Mouse (Mus musculus) layer of hippocampus, postnatal 25 days (tissue): ENCODE results near the gene Vsir. TPM values are rescaled to one million over a fixed set of nuclear protein-coding genes. Genes with fewer than 3 reads are reported as not detected.

Experiments
- DNase-seq, 2 experiments: peaks; one replicate each; pipeline ENCODE4 v3.0.0; 2022; ENCODE audit warnings: mixed read lengths in 2 of 2, low spot score in 1 of 2; ENCODE audit errors: extremely low spot score in 1 of 2
- total RNA-seq, 2 experiments: library from RNA; stranded (reverse); gene quantifications; 2 replicates each; pipeline ENCODE4 v1.2.3; 2021

The Vsir gene
- total RNA-seq, 2 experiments from 2014 or later = 25.2 to 25.9 TPM

DNA sequence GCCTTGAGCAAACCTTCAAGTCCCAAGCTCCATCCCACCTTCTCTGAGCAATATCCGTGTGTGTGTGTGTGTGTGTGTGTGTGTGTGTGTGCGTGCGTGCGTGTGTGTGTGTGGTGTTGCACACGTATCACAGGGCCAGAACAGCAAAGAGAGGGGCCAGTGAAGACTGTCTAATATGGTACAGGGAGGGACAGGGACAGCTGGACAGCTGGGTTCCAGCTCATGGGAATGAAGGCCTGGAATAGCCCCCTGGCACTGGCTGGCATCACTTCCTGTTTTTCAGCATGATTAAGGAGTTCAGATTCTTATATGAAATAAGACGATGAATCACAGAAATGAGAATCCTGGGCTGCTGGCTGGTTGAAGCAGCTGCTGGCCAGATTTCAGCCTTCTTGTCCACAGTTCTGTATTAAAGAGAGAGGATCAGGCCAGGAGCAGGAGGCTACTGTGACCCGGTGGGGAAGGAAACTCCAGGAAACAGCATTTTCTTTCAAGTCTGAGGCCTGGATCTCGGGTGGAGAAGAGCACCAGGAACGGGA, 32.8 kb downstream of the Vsir start:
- DNase-seq = no peak

DNA sequence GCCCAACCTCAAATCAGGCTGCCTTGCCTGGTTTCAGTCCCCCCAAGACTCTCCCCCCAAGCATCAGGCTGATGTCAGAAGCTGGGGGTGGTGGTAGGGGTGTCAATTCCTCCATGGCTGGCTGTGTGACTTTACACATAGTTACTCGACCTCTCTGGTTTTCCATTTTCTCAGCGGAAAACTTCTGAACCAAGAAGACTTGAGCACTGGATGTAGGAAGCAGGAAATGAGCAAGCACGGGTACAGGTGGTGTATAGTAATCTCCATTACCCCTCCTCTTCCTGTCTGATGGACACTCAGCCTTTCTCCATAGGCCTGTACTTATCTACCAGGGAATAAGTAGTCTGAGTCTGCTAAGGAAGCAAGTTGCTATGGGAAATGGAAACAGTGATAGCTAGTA, 33.6 kb downstream of the Vsir start:
- DNase-seq = no peak

DNA sequence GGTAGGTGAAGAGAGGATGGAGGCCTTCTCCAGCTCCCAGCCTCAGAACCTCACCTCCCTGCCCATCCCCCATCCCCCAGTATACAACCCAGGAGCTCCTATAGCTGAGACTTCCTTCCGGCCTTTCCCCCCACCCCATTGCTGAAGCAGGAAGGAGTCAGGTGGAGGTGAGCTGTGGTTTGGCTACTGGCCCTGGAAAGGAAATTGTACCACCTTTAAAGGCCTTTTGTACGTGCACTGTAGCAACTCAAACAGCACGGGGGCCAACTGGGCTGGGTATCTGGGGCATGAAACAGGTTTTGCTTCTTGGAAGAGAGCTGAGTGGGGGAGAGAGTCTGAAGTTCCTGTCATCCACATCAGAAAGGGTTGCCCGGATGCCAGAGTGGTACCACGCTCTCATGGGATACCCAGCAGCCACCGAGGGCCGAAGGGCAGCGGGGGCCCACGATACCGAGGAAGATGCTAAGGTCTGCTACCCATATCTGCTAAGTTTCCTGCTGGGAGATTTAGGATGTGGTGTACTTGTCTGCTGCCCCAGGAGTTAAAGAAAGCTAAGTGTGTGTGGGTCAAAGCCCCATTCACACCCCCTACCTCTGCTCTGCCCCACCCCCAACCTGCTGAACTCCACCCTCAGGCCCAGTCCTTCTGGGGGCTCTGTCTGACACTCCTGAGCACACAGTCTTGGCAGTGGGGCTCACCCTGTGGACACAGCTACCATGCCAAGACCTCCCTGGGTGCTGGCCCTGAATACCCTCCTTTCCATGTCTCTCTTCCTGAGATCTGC, 34.7 kb downstream of the Vsir start:
- no peak for DNase-seq

DNA sequence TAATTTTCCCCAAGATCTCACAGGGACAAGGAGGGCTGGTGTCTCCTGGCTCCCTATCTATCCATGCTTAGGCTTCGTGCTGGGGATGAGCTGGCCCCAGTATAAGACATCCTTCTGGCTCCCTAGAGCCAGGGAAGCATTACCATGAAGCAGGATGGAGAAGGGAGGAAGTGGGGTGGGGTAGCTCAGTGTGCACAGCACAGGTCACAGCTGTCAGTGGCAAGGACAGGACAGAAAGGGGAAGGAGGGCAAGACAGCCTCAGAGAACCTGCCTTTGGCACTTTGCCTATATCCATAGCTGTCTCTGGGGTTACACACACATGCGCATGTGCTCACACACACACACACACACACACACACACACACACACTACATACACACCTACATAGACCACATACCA, 41.7 kb downstream of the Vsir start:
- DNase-seq = no peak

DNA sequence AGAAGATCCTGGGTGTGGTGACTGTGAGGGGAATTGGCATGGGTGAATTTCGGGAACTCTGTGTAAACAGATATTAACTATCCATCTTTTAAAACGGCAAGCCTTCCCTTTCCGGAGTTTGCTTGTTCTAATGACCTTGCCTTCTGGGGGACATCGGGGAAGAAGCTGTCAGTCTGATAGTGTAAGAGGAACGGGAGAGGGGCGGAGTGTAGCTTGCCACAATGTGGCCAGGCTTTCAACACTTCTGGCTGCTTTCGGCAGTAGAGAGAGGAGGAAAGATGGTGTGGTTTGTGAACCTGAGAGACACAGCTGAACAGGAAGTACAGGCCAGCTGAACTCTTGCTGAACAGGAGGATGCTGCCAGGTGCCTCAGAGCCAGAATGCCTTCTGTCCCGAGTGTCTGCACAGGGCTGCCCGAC, 42.8 kb downstream of the Vsir start:
- DNase-seq = no peak

DNA sequence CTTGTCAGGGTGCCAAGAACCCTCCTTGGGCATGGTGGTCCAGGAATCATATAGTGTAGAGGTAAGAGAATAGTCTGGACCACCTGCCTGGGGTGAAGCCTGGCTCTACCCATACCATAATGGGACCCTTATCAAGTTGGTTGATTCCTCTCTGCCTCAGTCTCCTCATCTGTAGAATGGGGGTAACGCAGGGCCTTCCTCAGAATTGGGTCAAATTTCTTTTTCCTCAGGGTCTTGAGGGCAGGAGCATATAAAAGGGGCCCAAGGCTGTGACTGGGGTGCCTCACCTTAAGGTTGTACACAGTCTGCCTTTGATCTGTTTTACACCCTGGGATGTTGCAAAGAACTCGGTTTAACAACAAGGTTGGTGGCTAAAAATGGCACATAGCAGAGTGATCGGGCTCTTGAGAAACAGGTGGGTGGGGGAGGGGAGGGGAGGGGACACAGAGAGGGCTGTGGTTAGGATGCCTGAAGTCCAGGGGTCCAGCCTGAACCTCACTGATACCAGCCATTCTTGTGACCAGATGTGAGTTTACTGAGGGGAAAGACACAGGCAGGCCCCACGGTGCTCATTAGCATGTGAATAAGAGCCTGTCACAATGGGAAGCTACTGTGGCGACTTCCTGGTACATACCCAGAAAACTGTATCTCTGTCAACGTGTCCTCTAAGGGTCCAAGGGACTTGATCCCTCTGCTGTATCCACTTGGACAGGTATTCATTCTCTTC, 43.7 kb downstream of the Vsir start:
- DNase-seq = no peak

DNA sequence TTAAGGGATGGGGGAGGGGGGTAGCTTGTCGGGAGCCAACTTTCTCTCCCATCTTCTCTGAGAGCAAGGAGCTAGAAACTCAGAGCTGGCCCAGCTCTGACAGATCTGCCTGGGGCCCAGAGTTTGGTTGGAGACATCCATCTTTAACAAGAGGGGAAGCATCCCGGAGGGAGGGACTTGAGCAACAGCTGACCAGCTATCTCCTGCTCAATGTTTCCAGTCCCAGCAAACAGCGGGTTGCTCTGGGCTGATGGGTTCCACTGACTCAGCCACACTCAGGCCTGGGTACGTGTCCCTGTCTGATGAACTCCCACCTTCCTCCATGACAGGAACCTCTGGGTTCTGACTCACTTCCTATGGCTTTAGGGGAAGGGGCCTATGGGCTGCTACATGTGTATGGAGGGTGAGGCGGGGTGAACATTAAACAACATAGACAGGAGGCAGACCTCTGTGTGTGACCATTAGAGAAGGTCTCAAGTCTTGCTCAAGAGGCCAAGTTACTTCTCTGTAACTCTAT, 44.3 kb downstream of the Vsir start:
- DNase-seq = no peak

DNA sequence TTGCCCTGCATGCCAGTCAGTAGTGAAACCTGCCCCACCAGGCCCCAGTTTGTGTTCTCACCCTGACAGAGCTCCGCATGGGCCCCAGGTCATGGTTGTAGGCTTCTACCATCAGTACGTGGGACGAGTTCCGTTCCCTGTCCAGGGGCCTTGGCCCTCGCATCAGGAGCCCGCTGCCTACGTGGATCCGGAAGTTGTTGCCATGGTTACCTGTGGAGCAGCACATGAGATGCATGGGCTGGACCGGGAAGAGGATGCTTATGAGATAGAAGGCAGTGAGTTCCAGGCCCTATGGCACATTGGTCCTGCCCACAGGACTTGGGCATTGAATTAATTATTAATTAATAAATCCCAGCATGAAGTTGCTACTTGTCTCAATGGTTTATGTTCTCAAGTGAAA, 45.0 kb downstream of the Vsir start:
- no peak for DNase-seq

DNA sequence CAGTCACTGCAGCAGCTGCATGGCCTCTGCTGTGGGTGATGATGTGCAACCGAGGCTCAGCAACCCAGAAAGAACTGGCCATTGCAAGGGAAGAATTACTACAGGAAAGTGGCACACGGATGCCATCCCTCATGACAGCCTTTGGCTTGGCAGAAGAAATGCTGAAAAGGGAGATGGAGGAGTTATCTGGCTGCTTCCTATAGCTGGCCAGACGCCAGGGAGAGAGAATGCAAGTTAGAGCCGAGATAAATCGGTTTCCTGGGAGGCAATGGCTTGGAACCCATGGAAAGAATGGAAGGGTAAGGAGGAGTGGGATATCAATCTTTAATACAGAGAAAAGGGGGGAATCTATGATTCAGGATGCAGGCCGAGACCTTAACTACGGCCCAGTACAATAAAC, 48.3 kb downstream of the Vsir start:
- DNase-seq = no peak

DNA sequence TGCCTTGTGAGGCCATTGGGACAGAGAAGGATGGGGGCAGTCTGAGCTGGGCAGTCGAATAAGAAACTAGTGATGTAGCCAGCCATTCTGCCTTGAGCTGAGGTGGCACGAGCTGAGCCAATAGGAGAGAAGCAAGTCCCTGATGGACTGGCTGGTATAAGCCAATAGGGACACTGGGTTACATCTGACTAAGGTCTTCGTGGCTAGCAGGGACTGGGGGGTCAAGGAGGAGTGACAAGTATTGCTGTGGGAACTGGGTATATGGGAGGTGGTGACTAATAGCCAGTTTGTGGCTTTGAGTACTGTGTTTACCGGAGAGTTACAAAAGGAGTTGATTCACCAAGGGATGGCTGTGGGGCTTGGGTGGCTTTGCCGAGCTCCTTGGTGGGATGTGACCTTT, 49.0 kb downstream of the Vsir start:
- no peak for DNase-seq

DNA sequence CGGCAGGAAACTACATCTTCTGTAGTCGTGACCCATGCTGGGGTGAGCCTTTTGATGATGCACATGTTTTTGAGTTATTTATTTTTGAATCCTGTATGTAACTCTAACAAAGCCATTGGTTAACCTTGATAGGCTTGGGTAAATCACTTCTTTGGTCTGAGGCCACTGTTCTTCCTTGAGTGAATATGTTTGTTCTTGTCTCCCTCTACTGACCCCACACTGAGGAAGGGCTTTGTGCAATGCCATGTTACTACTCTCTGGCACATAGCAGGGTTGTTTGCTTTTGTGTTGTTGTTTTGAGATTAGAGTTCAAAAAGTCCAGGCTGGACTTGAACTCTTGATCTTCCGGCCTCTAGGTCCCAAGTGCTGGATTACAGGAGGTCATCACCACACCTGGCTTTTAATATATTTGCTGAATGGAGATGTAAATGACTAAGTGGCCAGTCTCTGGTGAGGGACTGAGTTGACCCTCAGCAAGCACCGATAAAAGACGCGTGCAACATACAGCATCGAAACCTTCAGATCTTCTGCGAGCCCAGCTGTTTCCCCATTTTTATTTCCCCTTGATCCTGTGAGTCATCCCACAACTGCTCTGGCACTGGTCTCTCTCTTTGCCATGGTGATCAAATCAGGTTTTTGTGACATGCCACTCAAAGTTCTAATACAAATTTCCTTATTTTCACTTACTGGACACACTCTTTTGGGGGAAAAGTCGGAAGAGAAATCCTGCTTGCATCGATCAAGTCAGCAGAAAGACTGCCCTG, 51.6 kb downstream of the Vsir start:
- no peak for DNase-seq

DNA sequence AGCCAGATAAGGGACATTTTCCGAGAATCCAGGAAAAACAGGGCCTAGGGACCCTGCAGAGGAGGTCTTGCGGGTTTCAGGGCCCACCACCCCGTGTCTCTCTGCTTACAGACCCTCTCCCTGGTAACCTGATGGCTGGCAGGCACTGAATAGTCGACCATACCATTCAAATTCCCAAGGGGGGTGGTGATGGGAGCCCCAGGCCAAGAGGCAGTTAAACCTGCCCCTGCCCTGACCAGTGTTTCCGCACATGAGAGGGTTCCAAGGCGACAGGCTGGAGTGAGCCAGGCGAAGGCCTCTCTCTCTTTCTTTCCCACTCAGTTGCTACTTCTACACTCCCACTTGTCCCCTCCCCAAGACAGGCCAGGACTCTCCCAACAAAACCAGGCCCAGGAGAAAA, 52.8 kb downstream of the Vsir start, which contains the start of gene Gm17455:
TSS of gene Gm17455 (plus strand) at position 278 of the 400 bp plus-strand sequence.
- DNase-seq = no peak

DNA sequence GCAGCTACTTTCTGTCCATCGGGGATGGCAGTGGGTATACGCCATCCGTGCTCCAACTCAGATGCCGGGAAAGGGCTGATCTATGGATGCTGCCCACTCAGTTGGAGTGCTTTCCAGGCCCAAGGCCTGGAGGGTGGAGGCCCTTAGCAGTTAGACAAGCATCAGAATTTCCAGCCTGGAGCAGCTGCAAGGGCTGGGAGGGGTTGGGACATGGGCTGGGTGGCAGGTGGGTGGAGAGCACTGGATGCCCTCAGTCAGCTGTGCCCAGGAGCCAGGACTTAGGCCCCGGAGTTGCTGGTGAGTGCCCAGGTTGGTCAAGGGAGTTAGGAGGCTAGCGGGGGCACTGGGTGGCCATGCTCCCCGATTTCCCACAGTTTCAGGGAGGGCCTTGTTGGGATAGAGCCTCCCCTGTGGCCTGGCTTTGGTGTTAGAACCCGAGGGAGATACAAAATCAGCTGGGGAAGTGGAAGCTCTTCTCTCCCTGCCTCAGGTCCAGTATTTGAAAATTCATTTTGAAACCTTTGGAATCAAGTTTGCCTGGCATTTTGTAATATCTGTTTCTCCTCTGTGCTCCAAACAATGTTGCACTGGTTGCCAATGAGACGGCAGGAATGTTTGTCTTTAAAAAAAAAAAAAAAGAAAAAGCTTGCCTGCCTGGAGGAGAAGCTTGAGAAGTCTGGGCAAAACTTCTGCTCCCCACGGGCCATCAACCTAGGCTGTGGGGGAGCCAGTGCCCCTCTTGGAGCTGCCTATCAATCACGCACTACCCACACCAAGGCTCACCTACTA, 54.0 kb downstream of the Vsir start:
- no peak for DNase-seq

DNA sequence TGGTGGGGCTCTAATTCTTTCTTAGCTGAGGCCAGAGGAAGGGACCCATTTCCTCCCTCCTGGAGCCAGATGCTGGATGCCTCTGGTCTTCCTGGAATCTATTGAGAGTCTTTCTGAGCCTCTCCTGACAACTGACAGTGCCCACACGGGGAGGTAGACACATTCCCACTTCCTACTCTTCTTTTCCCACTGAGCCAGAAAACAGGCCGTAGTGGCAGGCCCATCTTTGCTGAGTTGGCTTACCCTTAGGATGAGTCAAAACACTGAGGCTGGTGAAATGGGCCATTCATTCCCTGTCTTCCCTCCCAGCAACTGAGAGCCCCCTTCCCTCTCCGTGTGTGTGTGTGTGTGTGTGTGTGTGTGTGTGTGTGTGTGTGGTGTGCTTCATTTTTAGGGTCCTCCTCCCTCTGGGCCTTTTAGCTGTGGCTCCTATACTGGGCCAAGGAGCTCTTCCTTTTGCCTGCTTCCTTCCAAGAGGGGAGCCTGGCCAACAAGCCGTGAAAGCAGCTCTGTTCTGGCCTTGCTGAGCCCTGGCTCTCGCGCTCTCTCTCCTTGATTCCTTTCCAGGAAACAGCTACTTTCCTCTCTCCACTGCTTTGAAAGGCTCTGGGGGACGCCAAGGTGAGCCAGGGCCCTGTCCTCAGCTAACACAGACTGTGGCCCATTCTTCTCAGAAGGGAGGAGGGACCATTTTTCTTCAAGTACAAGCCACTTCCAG, 59.0 kb downstream of the Vsir start:
- DNase-seq = peak in 1 of 2 experiments; percentile 22

DNA sequence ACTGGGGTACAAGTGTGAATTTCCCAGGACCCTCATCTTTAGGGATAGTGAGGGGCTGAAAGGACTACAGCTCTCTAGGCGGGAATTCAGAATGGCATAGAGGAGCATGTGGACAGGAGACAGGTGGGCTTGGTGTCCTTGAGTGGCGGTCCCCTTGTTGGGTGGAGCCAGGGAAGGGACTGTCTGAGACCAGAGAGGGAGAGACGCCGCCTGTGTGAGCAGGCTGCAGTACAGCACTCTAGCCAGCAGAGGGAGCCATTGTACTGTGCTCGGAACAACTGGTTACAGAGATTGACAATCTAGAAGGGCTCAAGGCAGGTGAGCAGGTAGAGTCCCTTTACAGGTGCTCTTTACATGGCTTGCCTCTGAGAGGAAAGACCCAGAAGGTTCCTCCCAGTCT, 61.2 kb downstream of the Vsir start:
- DNase-seq = peak; percentile 67 to 76

DNA sequence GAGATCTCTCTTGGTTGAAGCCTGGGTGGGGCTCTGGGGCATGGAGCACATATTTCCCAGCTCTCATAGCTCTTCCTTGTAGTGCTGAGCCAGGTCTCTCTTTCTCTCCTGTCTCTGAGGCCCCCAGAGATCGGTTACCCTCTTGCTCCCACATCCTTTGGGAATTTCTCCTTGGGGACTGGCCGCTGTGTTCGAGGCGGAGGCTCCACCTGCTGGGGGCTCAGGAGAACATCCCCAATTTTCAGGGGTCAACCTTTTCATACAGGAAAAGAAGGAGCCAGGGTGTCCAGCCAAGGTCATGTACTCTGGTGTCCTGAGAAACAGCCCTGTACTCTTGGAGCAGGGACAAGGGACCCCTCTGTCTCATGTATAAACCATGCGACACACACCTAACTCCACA, 65.1 kb downstream of the Vsir start:
- no peak for DNase-seq

DNA sequence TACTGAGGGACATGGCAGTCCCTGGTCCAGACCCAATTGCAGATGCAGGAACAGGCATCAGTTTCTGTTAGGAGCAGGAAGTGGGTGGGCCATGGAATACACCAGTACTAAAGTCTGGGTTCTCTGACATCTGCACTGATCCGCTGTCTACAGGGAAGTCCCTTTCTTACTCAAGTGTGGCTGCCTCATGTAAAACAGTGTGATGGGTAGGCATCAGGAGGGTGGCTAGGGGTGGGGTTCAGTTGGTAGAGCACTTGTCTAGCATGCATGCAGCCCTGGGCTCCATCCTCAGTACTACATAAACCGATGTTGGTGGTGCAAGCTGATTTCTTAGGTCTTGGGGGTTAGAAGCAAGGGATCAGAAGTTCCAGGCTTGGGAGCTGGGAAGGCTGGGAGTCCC, 67.1 kb downstream of the Vsir start:
- no peak for DNase-seq

DNA sequence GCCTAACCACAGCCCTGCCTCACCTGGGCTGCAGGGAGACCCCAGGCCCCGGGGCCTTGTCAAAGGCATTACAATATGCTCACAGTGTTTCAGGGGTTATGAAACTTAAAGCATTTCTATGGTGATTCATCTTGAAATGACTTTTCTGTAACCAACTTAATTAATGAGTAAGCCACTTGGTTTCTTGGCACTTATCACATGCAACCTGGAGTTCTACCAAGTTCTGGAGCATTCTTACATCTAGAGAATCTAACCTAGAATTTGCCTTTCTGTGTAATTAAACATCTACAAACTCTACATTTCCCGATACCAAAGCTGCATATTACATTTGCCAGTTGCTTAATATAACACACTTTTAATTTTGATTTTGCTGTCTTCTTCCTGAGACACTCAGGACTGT, 70.4 kb downstream of the Vsir start:
- DNase-seq = no peak

DNA sequence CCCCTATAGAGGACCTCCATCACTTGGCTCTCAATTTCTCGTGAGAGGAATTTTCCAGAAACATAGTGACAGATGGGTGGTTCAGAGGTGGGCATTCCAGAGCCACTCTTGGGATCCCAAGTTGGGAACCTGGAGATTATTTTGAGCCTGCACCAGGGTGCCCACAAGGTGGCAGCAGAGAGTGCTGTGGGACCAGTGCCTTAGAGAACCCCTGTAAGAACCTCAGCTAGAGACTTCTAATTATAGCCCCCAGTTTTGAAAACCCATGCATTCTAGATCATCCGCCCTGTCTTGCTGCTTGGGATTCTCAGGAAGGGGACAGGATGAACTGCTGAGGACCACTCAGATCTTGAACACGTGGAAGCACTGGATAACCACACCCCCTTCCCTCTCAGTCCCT, 71.5 kb downstream of the Vsir start:
- DNase-seq = peak; percentile 75 to 88
